Mouse (Mus musculus) bone marrow, adult 2 months (tissue): ENCODE data around the gene Hdlbp. TPM values are rescaled to one million over a fixed set of nuclear protein-coding genes. Genes with fewer than 3 reads are reported as not detected.
"Not testable (repeated sequence)": the region's sequence is repeated elsewhere in the genome, so short reads cannot be mapped to it uniquely, and the experiment has no call there.

Source experiments
- H3K27ac ChIP-seq: fragments of 200-500 bp; 2 replicates; pipeline ENCODE4 v1.5.1; 2012; ENCODE audit warnings: low read depth, mild to moderate bottlenecking, control low read depth, inconsistent platforms, low read length; ENCODE audit not compliant: control insufficient read depth, poor library complexity, insufficient read depth
- H3K4me1 ChIP-seq: fragments of 200-500 bp; 2 replicates; pipeline ENCODE4 v1.6.1; 2011; ENCODE audit warnings: low read length; ENCODE audit not compliant: control insufficient read depth, insufficient read depth
- H3K4me3 ChIP-seq: fragments of 200-500 bp; replicated peaks from 2 replicates; pipeline ENCODE3; 2011; ENCODE audit warnings: mild to moderate bottlenecking, low read depth, low read length, control low read depth; ENCODE audit not compliant: control insufficient read depth
- CTCF ChIP-seq: fragments of 200-500 bp; IDR thresholded peaks from 2 replicates; pipeline ENCODE4 v1.5.1; 2011; ENCODE audit warnings: low read length, control low read depth; ENCODE audit not compliant: control insufficient read depth, insufficient read depth
- POLR2A ChIP-seq: fragments of 200-500 bp; IDR thresholded peaks from 2 replicates; pipeline ENCODE4 v1.6.1; 2011; ENCODE audit warnings: low read depth, mild to moderate bottlenecking, control low read depth, low read length, borderline replicate concordance; ENCODE audit not compliant: control insufficient read depth
- WGBS: fragments of 180-500 bp; shearing (Covaris S2); methylation state at CpG from one replicate; pipeline ENCODE4 v1.1.7; 2018; 5-methylcytosine and 5-hydroxymethylcytosine counted together
- polyA plus RNA-seq: library from polyadenylated mRNA; stranded (reverse); fragments of >200 nt; gene quantifications from 2 replicates; pipeline ENCODE4 v1.2.4, GENCODE M21; 2011; ENCODE audit warnings: low replicate concordance; ENCODE audit not compliant: missing spikeins, insufficient read depth, insufficient read length

Hdlbp gene
- polyA plus RNA-seq, 1 experiment: 43.9 TPM

- no peak overlapping the region for H3K27ac ChIP-seq
- no peak overlapping the region for H3K4me3 ChIP-seq
- 45% methylated on average over 3 of the region's 3 CpGs for WGBS
- H3K4me1 ChIP-seq: no peaks in the 10 kb centered on the region
- TF ChIP-seq POLR2A: no peak
- no peak for TF ChIP-seq CTCF
Observed at GRCm38 (mm10) chr1:93495312-93495711, 16.7 kb upstream of the Hdlbp start.

- not testable (repeated sequence) for H3K4me1 ChIP-seq, H3K4me3 ChIP-seq, H3K27ac ChIP-seq
- WGBS: 58% methylated on average over 3 of the region's 3 CpGs
Observed at GRCm38 (mm10) chr1:93486302-93486701, 7.7 kb upstream of the Hdlbp start.

GRCm38 (mm10) chr1:93479476-93480083 is 965 bp upstream of the Hdlbp start:
- peak overlapping the region; percentile 73 for H3K4me3 ChIP-seq
- no peaks in the 10 kb centered on the region for H3K4me1 ChIP-seq
- TF ChIP-seq POLR2A (no peak), CTCF (no peak)
- peak overlapping the region; percentile 97 for H3K27ac ChIP-seq
- WGBS: 3% methylated on average over 23 of the region's 23 CpGs

GRCm38 (mm10) chr1:93477758-93478585 is 643 bp downstream of the Hdlbp start:
- WGBS: under 1% methylated on average over 39 of the region's 41 CpGs
- peak overlapping the region; percentile 90 for H3K4me3 ChIP-seq
- TF ChIP-seq CTCF: peak; percentile 35; the same call in 1 of the 2 replicates
- peak; percentile 70; the same call in 1 of the 2 replicates for TF ChIP-seq POLR2A
- H3K4me1 ChIP-seq: no peaks in the 10 kb centered on the region
- peak overlapping the region; percentile 97 for H3K27ac ChIP-seq

GRCm38 (mm10) chr1:93475694-93476093 is 2.9 kb downstream of the Hdlbp start:
- H3K27ac ChIP-seq: no peak overlapping the region
- WGBS: 85% methylated on average over 3 of the region's 3 CpGs
- TF ChIP-seq POLR2A: no peak
- no peak overlapping the region for H3K4me3 ChIP-seq
- H3K4me1 ChIP-seq: no peaks in the 10 kb centered on the region

GRCm38 (mm10) chr1:93468626-93469025 is 10.0 kb downstream of the Hdlbp start:
- WGBS: 87% methylated on average over 4 of the region's 4 CpGs
- TF ChIP-seq CTCF (no peak), POLR2A (no peak)
- no peak overlapping the region for H3K4me3 ChIP-seq
- no peaks in the 10 kb centered on the region for H3K4me1 ChIP-seq
- no peak overlapping the region for H3K27ac ChIP-seq

GRCm38 (mm10) chr1:93465746-93466145 is 12.9 kb downstream of the Hdlbp start:
- Histone ChIP-seq H3K27ac (no peak overlapping the region), H3K4me1 (no peaks in the 10 kb centered on the region), H3K4me3 (no peak overlapping the region)
- TF ChIP-seq POLR2A (no peak), CTCF (no peak)

- TF ChIP-seq POLR2A: no peak
- no peak overlapping the region for H3K4me3 ChIP-seq
- H3K4me1 ChIP-seq: no peaks in the 10 kb centered on the region
- no peak overlapping the region for H3K27ac ChIP-seq
Observed at GRCm38 (mm10) chr1:93465066-93465465, 13.5 kb downstream of the Hdlbp start.

- Histone ChIP-seq H3K4me1 (no peaks in the 10 kb centered on the region), H3K27ac (no peak overlapping the region), H3K4me3 (no peak overlapping the region)
- 60% methylated on average over 3 of the region's 3 CpGs for WGBS
- TF ChIP-seq POLR2A (no peak), CTCF (no peak)
Observed at GRCm38 (mm10) chr1:93459101-93459500, 19.5 kb downstream of the Hdlbp start.
